Mouse (Mus musculus): Measurements from ENCODE around the gene Ccdc34. TPM values are rescaled to one million over a fixed set of nuclear protein-coding genes. Genes with fewer than 3 reads are reported as not detected.

Ccdc34 gene
- polyA plus RNA-seq, 1 experiment from 2014 or later, result 26.8 TPM

DNA sequence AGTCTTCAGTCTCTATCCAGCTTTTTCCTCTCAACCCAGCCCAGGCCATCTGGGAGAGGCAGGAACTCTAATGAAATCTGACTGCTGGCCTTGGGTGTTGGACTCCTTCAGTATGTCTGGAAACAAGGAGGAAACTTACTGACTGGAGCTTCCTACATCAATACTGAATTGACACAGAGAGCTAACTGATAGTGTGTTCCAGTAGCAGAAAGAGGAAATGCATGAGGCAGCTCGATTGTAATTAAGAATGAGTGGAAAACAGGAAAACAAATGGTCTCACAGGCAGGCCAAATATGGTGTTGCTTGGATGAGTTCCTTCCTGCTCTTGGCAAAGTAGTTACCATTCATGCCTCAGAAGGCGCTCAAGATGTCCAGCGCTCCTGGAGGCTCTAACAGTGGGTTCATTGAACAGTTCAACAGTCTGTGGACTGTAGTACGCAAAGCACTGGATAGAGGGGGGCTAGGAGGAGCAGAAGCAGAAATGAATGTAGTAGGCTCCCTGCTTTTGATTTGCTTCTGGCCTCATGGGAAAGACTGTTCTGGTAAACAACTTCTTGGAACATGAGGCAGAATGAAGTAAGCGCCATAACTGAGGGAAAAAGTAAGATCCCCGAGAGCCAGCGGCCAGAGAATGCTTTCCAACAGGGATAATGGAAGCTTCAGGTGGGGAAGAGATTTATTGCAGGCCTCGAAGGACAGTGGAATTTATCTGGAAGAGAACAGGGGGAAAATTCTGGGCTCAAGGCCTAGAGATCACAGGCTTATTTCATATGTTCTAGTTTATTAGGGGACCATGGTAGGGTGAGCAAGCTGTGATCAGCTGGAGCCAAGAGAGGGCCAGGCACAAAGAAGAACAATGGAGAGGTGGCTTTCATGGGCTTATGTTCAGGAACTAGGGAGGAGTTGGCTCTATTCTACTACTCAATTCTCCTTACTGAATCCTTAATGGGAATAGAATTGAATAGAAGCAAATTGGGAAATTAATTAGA, 193.2 kb downstream of the Ccdc34 start:
- ATAC-seq, result 0 out of 2 replicates have a peak, but pooled peaks have one; percentile 44
- Histone ChIP-seq H3K9me3 (replicated peaks) (no peaks in the 10 kb centered on the region), H3K4me3 (no peak overlapping the region), H3K36me3 (no peaks in the 10 kb centered on the region), H3K4me2 (no peak overlapping the region), H3K27me3 (replicated peaks) (no peaks in the 10 kb centered on the region), H3K4me1 (no peaks in the 10 kb centered on the region), H3K9ac (no peak overlapping the region), H3K27ac (no peak overlapping the region)
- WGBS (ENCODE audit: insufficient replicate concordance), result 59% methylated on average over 8 of the region's 8 CpGs

DNA sequence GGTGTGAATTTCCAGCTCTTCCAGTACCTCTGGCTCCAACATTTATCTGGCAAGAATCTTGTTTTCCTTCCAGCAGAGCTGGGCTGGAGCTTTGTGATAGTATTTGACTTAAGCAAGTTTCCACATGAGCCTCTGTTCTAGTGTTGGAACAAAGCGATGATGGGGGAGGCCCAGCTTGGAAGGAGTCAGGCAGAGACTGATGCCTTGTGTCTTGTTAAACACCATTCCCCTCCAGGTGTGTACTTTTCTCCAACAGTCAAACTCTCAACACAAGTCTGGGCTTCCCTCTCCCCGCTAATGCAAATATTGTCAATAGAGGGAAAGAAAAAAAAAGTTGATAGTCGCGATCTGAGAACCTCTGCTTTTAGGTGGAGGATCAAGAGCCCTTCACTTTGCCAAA, 196.7 kb downstream of the Ccdc34 start:
- H3K9me3 ChIP-seq (replicated peaks), result no peaks in the 10 kb centered on the region
- H3K4me2 ChIP-seq, result no peak overlapping the region
- 73% methylated on average over 4 of the region's 4 CpGs for WGBS (ENCODE audit: insufficient replicate concordance)
- H3K27ac ChIP-seq, result no peak overlapping the region
- ATAC-seq, result no peak
- H3K27me3 ChIP-seq (replicated peaks), result no peaks in the 10 kb centered on the region
- H3K9ac ChIP-seq, result no peak overlapping the region
- H3K4me1 ChIP-seq, result no peaks in the 10 kb centered on the region
- no peak overlapping the region for H3K4me3 ChIP-seq
- no peaks in the 10 kb centered on the region for H3K36me3 ChIP-seq

DNA sequence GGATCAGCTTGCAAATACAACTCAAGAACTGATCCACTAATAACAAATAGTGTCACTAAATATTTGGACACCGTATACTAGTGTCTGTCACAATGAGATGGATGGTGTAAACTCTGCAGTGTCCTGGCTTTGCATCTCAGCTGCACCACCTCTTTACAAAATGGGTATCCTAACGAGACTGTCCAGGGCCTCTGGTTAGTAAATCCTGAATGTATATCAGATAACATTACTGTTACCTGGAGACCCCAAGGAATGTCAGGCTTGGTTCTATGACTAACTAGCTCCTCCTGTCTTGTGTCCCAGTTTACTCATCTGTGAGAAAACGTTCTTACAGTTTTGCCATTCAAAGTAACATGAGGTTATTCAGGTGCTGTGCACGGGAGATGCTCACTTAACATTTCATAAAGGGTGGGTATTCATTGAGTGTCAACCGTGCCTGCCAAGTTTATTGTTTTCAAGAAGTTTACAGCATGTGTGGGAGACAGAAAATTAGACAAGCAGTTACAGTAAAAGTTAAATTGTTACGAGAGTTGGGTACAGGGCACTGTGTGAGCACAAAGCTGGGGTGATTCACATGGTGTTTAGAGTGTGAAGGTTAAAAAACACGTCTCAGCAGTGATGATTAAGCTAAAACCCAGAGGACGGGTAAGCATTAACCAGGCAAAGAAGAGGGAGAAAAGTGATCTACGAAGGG, 197.5 kb downstream of the Ccdc34 start:
- Histone ChIP-seq H3K4me1 (no peaks in the 10 kb centered on the region), H3K27ac (no peak overlapping the region), H3K36me3 (no peaks in the 10 kb centered on the region), H3K9ac (no peak overlapping the region), H3K27me3 (replicated peaks) (no peaks in the 10 kb centered on the region), H3K9me3 (replicated peaks) (no peaks in the 10 kb centered on the region), H3K4me2 (no peak overlapping the region), H3K4me3 (no peak overlapping the region)
- 55% methylated on average over 9 of the region's 9 CpGs for WGBS (ENCODE audit: insufficient replicate concordance)
- ATAC-seq, result no peak

DNA sequence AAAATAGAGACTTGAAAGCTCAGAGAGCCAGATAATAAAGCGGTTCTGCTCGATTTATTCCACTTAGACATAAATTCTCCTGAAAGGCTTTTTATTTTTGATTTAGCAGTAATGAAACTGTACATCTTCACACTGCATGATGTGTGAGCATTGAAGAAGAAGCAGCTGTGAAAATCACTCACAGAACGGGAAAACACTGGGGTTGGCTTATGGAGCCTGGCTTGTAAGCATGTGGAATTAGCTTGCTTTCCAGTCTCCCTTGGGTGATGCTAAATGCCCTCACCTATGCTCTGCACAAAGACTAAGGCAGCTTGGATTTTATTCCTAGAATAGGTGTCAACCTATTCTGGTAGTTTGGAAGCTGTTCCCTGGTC, 198.1 kb downstream of the Ccdc34 start:
- no peak overlapping the region for H3K4me3 ChIP-seq
- H3K27ac ChIP-seq, result no peak overlapping the region
- H3K9me3 ChIP-seq (replicated peaks), result no peaks in the 10 kb centered on the region
- ATAC-seq, result no peak
- no peak overlapping the region for H3K9ac ChIP-seq
- H3K36me3 ChIP-seq, result no peaks in the 10 kb centered on the region
- H3K27me3 ChIP-seq (replicated peaks), result no peaks in the 10 kb centered on the region
- WGBS (ENCODE audit: insufficient replicate concordance), result 53% methylated on average over 3 of the region's 3 CpGs
- no peaks in the 10 kb centered on the region for H3K4me1 ChIP-seq
- H3K4me2 ChIP-seq, result no peak overlapping the region

DNA sequence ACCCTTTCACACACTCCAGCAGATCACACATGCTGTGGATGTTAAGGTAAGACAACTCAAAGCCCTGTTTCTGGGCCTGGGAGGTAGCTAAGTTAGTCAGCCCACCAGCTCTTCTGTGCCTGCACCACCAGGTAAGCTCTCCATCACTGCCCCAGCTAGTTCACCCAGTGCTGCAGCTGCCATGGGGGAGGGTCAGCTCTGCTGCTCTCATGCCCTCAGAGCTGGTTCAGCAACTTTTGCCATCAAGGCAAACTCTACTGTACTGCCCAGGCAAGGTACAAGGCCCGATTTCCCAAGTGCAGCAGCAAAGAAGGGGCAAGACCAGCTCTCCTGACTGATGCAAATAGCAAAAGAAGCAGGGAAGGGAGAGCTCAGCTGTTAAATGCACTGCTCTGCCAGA, 202.9 kb downstream of the Ccdc34 start:
- no peaks in the 10 kb centered on the region for H3K27me3 ChIP-seq (replicated peaks)
- no peak for ATAC-seq
- no peaks in the 10 kb centered on the region for H3K36me3 ChIP-seq
- 40% methylated on average over 1 of the region's 1 CpGs for whole genome bisulfite sequencing (ENCODE audit: insufficient replicate concordance)
- H3K27ac ChIP-seq, result no peak overlapping the region
- no peak overlapping the region for H3K9ac ChIP-seq
- no peak overlapping the region for H3K4me2 ChIP-seq
- H3K9me3 ChIP-seq (replicated peaks), result no peaks in the 10 kb centered on the region
- no peaks in the 10 kb centered on the region for H3K4me1 ChIP-seq
- H3K4me3 ChIP-seq, result no peak overlapping the region

DNA sequence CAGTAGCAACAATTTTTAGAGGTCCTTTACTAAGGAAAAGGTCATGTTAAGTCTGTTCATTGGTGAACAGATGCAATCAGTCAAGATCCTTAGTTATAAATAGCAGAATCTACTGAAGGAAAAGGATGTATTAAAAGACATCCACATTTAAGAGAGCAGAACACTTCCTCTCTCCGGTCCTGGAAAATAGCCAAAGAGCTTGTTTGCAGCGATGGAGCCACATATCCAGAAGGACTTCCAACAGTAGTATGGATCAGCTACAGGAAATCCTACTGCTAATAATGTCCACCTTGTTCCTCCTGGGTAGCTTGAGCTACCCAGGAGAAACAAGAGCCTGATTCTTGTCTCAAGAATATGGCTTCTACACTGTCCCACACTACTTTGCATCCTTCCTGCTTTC, 205.2 kb downstream of the Ccdc34 start:
- WGBS (ENCODE audit: insufficient replicate concordance), result 71% methylated on average over 2 of the region's 2 CpGs
- no peaks in the 10 kb centered on the region for H3K4me1 ChIP-seq

More for the DNA sequence above, 205.2 kb downstream of the Ccdc34 start:
- Histone ChIP-seq H3K27me3 (replicated peaks) (no peaks in the 10 kb centered on the region), H3K36me3 (no peaks in the 10 kb centered on the region), H3K4me3 (no peak overlapping the region), H3K9me3 (replicated peaks) (no peaks in the 10 kb centered on the region), H3K9ac (no peak overlapping the region), H3K4me2 (no peak overlapping the region), H3K27ac (no peak overlapping the region)
- ATAC-seq, result no peak

Other genes with a start within 250 kb of the Ccdc34 start
- 29.9 and 31.6 TPM in 2 replicates for gene Lin7c, start 127.0 kb upstream of the Ccdc34 start, polyA plus RNA-seq (2016; fragmentation: Nextera tagmentation; extraction: Ambion mirVana)
- 5.8 and 6.0 TPM in 2 replicates for gene Lgr4, start 100.2 kb upstream of the Ccdc34 start, polyA plus RNA-seq (2016; fragmentation: Nextera tagmentation; extraction: Ambion mirVana)